ENCODE assay signal across 8 mouse cellular contexts in genomic region chr10:40257414-40258255, GRCm38 (mm10). TPM values are rescaled to one million over a fixed set of nuclear protein-coding genes. Genes with fewer than 3 reads are reported as not detected.
DNase-seq lines count a peak whose midpoint lies in the region; ATAC-seq lines count a peak whose summit lies in the region.

TSS of gene Gtf3c6 (minus strand) at chr10:40258108.

- intact Hi-C loops in gastrocnemius, postnatal 14 days (cut with DNase I; ENCODE audit: low total_unique reads) = no loop called here
- intact Hi-C loops in left cerebral cortex, postnatal 10 days (cut with DNase I) = loop anchor here (1.0 kb wide), 2 partner anchors 45 to 268 kb away; partner anchors contain the start of gene Amd1

- ATAC-seq in inflammation-experienced regulatory T-cells, adult 6 months = peak; percentile 80
- peak; percentile 57 for ATAC-seq in megakaryocyte-erythroid progenitor cell, adult 5-6 weeks (replicated peaks; ENCODE audit: low FRiP score, low TSS enrichment, poor library complexity, severe bottlenecking)

- DNase-seq in adipocyte (ENCODE audit: low spot score) = peak; percentile 92
- DNase-seq in embryo, embryonic 10 days (ENCODE audit: low spot score) = peak; percentile 97
- DNase-seq in gastrocnemius, postnatal 14 days = peak; percentile 94
- peak; percentile 94 to 96 for DNase-seq in left cerebral cortex, postnatal 10 days (ENCODE audit: extremely low spot score in 1 of 2, low spot score in 2 of 2)
- peak; percentile 93 for DNase-seq in right cerebral cortex, postnatal 25 days
- peak; percentile 89 to 95 for DNase-seq in urinary bladder, postnatal 4 days (ENCODE audit: low spot score in 2 of 2)

RNA-seq across cellular contexts. Expression of gene Gtf3c6, which starts in this region (rescaled TPM):
- 10 to 100 TPM; 19.1 to 21.5 TPM for total RNA-seq in gastrocnemius, postnatal 14 days (2021)
- polyA plus RNA-seq in inflammation-experienced regulatory T-cells, adult 6 months (2017; shearing (Covaris generic)) = 100 to 1,000 TPM; 113 to 128 (median 121) TPM
- total RNA-seq in left cerebral cortex, postnatal 10 days (2021) = 10 to 100 TPM; 25.1 to 28.8 TPM
- 66.5 and 85.8 TPM in 2 replicates for total RNA-seq in megakaryocyte-erythroid progenitor cell, adult 5-6 weeks (2014; fragmentation: Nextera tagmentation)
- 152 and 249 TPM in 2 replicates for total RNA-seq in megakaryocyte-erythroid progenitor cell, adult 5-6 weeks (2017)

Comparison
In these comparisons a context has a peak if more than half of its experiments do, and no peak if none do; other contexts are left out.
1. Peak in every context shown above with its lines: DNase-seq and ATAC-seq.